Mouse (Mus musculus) ZHBTc4 (cell line): Measurements from ENCODE around the gene Rnf39.

Experiments
- DNase-seq: peaks from one replicate; pipeline ENCODE4 v3.0.0-alpha.2; 2011; ENCODE audit warnings: low read depth, low spot score

Gene Rnf39

DNA sequence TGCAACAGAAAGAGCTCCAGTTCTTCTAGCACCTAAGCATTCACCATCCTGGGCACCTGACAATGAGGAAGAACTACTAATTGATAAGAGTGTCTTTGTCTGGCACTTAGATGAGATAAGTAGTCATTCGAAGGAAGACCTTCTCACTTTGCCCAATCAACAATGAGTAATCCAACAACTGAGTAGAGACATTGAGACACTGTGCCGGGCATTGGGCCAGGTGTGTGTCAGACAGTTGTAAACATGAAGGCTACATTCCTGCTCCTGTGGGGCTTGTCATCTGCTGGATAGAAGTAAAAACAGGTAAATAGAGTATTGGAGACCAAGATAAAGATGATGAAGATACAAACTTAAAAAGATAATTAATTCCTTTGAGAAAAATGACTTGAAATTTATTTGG is 4.7 kb upstream of the Rnf39 start:
- DNase-seq: no peak

DNA sequence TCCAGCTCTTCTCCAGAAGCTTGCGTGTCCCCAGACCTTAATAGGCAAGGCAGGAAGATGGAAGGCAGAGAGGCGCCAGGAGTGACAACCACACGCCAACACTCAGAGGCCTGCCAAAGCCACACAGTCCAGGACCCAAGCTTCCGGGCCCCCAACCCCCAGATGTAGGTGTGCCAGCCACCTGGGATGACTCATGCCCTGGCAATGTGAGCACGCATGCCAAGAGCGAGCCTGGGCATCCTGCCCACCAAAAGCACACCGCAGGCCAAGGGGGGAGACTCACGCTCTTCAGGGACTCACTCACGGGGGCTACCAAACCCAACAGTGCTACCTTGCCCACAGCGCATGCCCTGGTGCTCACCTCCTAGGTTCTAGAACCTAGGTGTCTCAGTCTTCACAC is 327 bp upstream of the Rnf39 start:
- peak; percentile 23 for DNase-seq

DNA sequence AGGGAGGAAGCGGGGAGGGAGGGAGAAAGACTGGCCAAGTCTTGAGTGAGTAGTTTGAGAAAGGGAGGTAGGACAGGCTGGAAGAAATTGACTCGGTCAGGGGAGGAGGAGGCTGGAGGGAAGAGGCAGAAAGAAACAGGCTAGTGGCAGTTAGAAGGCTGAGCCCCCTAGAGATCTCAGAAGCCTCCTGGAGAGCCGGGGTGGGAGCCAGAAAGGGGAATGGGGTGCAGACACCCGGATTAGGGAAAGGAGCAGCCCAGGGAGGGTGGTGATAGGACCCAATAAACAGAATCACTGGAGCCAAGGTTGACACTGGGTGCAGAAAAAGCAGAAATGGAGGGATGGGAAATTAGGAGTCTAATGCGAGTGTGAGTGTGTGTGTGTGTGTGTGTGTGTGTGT is 973 bp downstream of the Rnf39 start:
- no peak for DNase-seq

DNA sequence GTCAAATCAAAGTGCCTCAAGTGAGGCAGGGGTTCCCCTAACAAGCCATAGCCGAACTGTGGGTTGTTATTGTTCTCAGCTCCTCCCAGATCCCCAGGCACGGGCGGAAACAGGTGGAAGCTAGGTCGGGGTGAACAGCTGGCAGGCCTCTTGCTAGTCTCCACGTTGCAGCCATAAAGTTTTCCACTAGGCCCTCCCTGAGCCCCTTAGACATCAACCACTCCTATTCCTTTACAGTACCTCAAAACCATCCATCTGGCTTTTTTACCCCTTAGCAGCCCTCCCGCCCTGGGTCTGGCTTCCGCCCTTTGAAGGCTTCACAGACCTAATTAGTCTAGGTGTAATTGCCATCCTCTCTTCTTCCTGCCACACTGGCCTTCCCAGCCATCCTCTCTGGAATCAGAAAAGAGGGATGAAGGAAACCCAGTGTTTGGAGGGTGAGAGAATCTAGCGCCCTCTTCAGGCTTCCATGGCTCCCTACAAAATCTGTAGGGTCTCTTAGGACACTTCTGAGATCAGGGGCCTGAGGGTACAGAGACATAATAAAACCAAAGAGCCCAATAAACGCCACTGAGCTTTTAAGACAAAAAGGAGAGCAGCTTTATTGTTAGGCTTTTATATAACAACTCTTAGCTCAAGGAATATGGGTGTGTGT is 1.5 kb downstream of the Rnf39 start:
- DNase-seq: peak; percentile 63

DNA sequence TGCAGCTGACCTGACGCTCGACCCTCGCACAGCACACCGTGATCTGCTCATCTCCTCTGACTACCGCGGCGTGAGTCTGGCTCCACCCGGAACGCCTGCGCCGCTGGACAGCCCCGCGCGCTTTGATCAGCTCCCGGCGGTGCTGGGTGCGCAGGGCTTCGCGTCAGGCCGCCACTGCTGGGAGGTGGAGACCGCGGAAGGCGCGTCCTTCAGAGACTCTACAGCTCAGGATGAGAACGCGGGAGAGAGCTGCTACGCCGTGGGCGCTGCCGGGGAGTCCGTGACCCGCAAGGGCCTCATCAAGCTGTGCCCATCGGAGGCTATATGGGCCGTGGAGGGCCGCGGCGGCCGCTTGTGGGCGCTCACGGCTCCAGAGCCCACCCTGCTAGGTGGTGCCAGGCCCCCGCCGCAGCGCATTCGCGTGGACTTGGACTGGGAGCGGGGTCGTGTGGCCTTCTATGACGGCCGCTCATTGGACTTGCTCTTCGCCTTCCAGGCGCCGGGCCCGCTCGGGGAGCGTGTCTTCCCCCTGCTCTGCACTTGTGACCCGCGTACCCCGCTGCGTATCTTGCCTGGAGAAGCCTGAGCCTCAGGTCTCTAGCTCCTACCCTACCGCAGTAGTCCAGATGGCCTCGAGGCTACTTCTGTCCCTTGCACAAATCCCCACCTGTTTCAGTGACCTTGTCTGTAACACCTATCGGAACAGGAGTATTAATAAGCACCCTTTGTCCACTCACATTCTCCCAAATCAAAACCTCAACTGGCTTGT is 4.5 kb downstream of the Rnf39 start:
- DNase-seq: peak; percentile 71

DNA sequence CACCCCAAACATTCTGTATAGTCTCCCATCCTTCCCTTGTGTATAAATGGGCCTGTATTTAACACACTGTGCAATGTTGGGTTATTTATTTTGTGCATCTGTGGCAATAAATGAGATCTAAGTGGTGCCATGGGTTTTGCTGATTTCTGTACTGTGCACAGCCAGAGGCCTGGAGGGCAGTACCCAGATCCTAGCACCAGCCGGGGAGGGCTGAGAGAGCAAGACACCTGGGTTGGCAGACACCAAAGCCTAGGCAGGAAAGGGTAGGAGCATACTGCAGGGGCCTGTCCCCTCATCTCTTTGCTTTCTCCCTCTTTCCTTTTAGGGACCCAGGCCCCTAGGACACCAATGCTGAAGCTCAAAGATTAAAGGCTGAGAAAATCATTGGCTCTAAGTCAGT is 5.6 kb downstream of the Rnf39 start:
- no peak for DNase-seq

DNA sequence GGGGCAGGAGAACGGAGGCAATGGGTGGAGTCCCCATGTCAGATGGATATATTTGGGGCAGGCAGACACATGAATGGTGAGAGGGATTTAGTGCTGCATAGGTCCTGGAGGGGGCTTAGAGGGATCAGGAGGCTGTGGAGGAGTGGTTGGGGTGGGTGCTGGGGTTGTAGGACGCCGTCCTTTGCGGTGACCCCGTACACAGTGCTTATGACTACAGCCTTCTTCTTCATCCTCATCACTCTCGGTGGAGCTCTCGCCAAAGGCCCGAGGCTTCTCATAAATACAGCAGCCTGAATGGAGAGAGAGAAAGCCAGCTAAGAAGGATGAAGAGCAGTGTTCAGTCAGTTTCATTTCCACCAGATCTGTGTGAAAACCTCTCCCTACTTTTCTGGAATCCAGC is 6.5 kb downstream of the Rnf39 start:
- no peak for DNase-seq

DNA sequence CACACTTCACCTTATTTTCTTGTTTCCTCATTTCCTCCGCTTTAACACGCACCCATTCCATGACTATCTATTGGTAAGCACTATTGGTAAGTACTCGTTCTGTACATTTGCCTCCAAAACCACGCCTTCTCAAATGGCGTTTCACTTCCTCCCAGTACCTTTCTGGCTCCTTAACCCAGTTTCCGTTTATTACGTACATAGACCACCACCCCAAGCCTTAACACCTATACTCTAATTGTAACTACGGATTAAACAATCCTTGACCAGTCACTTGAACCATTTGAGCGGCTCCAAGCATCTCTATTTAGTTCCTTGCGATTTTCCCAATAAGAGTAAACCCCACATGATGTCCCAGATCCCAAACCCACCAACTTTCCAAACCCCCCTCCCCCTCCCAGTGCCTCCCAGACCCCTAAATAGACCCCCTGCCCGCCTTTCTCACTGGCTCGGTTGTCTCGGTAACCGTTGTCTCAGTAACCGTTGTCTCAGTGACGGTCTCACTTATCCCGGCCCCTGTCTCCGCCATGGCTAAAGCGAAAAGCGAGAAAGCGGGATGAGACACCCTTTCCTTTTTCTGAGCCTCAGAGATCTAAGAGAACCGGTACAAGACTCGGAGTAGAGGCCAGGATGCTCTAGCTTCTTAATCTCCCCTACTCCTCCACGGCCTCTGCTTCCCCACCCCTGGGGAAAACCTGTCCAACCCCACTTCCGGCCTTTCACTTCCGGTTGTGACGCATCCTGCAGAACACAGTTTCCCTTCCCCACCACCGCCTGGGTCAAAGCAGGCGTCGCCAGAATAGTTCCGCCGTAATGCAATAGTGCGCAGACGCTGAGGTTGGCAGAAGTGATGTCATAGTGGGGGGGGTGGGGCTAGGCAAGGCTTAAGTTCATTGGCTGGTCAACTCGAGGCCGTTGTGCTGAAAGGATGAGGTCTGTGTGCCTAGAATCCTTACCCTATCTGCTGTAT is 8.5 kb downstream of the Rnf39 start, which contains the start of gene Ppp1r11:
Gene Ppp1r11 (minus strand): TSS at position 761 of the 967 bp plus-strand sequence.
- peak; percentile 99 for DNase-seq

DNA sequence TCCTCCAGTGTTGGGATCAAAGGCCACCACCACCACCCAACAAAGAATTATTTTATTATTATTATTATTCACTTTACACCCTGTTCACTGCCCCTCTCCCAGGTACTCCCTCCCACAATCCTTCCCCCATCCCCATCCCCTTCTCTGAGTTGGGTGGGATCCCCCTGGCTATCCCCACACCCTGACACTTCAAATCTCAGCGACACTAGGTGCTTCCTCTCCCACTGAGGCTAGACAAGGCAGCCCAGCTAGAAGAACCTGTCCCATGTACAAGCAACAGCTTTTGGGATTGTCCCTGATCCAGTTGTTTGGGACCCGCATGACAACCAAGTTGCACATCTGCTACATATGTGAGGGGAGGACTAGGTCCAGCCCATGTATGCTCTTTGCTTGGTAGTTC is 9.9 kb downstream of the Rnf39 start:
- no peak for DNase-seq

DNA sequence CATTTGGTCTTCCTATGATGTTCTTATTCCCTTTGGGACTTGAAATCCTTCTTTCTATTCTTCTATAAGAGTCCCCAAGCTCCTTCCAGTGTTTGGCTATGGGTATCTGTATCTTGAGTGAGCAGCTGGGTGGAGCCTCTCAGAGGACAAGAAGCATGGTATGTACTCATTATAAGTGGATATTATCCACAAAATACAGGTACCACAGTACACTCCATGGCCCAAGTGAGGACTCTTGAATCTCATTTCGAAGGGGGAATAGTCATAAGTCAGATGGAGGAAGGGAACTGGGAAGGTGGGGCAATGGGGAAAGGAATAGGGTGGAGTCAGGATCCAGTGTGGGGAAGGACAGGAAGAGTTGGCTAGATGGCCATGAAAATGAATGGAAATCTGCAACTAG is 10.3 kb downstream of the Rnf39 start:
- no peak for DNase-seq

DNA sequence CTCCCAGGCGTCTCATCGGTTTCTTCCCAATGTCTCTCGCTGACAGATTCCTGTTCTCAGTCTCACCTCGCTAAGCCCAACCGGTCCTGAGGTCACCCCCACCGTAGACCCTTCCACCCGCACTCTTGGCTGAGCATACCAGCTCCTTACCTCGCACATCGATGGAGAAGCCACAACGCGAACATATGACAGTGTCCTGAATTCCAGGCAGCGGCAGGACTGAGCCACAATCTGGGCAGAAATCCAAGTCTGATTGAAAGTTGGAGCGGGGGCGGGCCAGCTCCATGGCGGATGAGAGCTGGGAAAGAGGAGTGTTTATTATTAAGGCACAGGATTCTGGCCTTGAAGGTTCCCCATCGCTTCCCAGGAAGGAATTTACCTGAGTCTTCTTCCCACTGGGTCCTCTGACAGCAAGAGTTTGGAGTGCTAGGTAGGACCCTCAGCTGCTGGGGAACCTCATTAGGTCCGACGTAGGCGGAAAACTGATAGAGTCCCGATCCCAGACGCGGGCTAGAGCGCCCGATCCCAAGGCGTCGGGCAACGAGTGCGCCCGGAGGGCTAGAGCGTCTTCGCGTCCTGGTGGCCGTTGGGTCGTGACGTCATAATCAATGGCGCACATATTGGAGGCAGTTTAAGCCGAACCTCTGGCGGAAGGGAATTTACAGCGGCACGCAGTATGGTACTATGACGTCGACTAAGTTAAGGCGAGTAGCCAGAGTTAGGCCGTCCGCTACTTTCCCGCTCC is 15.5 kb downstream of the Rnf39 start, which contains the start of the genes Znrd1 and Znrd1as:
Gene Znrd1 (minus strand): TSS at position 561 of the 745 bp plus-strand sequence.
Gene Znrd1as (plus strand): TSS at position 594 of the 745 bp plus-strand sequence.
- peak; percentile 99 for DNase-seq

DNA sequence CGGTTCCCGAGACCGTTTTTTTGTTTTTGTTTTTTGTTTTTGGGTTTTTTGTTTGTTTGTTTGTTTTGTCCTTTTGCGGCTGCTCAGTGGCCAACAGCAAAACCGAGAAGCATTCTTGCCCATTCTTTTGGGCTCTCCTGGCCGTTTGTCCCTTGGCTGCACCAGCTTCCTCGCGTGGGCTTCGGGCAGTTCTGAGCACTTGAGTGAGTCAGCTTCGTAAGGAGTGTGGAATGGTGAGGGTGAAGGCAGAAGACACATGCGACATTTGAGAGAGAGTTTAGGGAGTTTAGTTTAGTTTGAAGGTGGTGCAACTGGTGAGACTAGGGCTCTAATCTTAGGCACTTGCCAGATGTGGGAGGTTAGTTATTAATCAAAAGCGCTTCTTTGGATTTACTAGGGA is 16.2 kb downstream of the Rnf39 start:
- DNase-seq: no peak

DNA sequence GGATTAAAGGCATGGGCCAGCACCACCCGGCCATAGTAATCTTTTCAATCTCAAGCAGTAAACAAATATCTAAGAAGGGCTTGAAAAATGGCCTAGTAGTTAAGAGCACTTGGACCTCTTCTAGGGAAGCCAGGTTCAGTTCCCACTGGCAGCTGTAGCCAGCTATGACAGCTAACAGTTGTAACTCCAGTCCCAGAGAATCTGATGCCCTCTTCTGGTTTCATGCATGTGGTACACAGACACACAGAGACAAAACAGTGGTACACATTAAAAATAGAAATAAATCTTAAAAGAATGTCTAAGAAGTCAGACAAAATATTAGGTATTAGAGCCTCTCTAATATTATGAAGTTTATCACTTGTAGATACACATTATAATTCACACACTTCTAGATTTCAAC is 18.4 kb downstream of the Rnf39 start:
- DNase-seq: no peak

DNA sequence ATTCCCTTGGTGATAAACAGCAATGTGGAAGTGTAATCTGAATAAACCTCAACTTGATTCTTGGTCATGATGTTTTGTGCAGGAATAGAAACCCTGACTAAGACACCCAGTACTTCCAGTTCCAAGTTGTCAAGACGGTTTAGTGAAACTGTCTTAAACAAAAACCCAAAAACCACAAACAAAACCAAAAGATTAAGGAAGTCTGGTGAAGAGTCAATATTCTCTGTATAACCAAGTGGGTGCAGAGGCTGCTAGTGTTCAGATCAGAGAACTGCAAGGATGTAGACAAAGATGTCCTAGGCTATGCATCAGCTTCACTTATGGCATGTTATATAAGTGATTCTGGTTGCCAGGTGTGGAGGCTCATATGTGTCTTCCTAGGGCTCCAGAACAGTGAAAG is 24.2 kb downstream of the Rnf39 start:
- DNase-seq: no peak

DNA sequence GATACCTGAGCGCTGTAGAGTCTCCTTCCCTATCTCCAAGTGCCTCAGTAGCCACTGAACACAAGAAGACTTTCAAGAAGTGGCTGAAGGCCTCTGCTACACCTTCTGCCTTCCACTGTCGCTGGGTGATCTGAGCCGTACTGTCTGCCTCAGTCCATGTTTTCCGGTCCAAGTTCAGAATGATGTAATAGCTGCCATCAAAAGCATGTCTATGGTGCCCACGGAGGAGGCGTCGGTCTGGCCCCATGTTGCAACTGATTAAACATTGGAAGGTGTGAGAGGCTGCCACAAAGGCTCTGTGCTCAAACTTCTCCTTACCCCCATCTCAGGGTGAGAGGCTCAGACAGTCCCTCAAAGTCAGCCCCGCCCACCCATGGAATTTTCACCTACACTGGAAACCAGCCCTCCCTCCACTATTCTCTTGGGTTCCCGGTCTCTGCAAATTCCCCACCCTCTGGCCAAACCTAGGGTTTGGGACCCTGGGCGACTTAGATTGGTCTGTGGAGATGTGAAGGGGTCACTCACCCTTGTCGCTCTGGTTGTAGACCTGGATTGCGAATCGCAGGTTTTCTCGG is 27.7 kb downstream of the Rnf39 start:
- peak; percentile 85 for DNase-seq

DNA sequence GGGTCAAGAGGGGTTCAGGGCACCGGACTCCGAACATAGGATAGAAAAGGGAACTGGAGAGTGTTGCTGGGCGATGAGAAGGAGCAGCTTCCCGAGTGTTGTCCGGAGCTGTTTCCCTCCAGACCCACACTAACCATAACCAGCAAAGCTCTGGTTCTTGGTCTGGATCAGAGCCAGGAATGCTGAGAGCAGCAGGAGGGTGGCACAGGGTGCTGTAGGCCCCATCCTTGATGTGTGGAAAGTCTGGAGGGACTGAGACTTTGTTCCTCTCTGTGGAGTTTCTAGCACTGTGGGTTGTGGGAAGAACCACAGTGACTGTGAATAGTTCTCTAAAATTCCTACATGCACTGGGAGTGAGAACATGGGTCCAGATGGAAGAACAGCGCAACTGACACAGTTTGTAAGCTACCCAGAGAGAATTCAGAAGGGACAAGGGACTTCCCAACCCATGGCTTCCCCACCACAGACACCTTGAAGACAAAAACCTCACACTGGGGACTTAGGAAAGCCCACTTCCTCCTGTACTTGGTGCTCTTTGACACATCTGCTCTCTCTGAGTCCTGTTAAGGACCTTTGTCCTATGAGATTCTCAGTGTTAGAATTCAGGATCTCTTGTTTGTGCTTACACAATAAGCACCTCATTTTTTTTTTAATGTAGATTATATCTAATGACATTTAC is 28.6 kb downstream of the Rnf39 start:
- no peak for DNase-seq

DNA sequence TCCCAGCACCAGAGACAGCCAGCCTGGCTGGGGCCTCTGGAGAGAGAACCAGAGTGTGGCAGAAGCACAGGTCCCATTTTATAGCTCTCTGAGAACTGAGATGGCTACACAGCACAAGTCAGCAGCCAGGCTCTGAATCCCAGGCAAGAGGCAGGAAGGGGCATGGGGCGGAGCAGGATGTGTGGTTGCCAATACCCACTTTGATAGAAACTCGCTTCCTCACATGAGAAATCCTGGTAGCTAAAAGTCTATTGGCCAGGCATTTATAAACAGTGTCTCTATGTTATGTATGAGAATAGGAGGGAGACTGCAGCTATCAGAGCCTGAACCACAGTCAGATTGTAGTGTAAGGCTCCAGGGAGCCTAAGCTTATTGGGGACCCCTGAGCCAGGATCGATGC is 30.1 kb downstream of the Rnf39 start:
- DNase-seq: peak; percentile 79

DNA sequence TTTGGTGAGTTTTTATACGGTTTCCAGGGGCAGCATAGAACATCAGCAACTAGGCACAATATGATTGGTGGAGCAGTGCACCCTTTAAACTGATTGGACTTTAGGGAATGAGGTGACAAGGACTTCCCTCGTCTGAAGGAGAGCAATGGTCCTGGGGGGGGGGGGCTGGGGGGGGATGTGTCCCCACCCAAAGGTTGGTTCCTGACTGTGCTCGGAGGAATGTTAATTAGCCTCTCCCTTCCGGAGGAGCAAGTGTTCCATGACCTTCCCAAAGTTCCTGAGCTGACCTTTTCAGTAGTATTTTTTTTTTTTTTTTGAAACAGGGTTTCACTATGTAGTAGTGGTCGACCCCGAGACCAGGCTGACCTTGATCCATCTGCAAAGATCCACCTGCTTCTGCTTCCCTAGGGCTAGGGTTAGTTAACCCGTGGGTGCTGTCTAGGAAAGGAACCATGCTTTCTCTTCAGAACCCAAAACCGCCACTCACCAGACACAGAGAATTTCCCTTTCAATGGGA is 30.6 kb downstream of the Rnf39 start:
- peak; percentile 96 for DNase-seq

DNA sequence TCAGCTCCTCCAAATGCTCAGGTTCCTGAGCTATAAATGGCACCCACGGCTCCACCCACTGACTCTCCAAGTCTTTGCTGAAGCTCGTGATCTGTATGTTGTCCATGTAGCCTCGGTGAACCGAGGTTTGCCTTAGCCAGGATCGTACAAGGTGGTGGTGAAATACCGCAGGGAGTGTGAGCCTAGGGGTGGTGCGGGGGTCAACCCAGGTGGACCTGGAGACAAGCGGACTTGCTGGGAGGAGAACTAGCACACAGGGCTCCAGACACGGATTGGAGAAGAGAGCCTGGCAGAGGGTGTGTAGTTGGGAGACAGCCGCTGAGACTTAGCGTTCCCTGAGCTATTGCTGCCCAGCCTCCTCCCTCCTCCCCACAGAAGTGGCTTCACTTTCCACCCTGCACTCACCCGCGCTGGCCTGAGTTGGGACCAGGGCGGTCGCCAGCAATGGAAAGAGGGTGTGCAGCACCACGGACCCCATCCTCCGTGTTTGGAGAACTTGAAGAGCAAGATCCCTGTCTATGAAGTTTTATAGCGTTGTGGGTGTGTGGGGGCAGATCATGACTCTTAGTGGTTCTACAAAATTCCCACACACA is 38.6 kb downstream of the Rnf39 start, which contains the start of gene 2410137M14Rik:
Gene 2410137M14Rik (minus strand): TSS at position 17 of the 593 bp plus-strand sequence.
- DNase-seq: peak; percentile 76

DNA sequence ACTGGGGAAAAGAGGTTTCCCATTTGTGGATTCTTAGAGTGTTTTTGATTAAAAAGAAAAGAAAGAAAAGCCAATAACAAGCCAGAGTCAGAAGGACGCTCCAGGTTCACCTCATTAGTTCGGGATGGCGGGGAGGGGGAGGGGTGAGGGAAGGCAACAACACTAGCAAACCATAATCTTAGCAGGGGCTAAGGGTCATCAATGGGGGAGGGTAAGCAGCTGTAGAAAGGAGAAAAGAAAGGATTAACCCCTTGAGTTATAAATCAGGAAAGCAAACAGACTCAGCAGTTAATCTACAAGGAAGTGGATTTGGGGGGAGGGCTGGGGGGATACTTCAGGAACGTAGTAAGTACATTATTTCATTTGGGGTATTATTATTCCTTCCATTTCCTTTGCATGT is 39.1 kb downstream of the Rnf39 start:
- peak; percentile 81 for DNase-seq
